Mouse (Mus musculus) heart, adult 2 months (tissue): ENCODE results near the gene Efcab8.

Experiments
- EP300 ChIP-seq: fragments of 200-500 bp; IDR thresholded peaks from 2 replicates; pipeline ENCODE4 v1.6.1; 2011; ENCODE audit warnings: low read depth, low read length, control low read depth; ENCODE audit not compliant: insufficient read depth
- POLR2A ChIP-seq: fragments of 200-500 bp; IDR thresholded peaks from 2 replicates; pipeline ENCODE4 v1.6.1; 2011; ENCODE audit warnings: mild to moderate bottlenecking, low read depth, low read length, control low read depth; ENCODE audit not compliant: insufficient read depth

- TF ChIP-seq POLR2A (no peak), EP300 (no peak)
Measured at GRCm38 (mm10) chr2:153795090-153795489, 15.4 kb downstream of the Efcab8 start.
